Mouse (Mus musculus): ENCODE results near the gene Kxd1.

Kxd1 gene

DNA sequence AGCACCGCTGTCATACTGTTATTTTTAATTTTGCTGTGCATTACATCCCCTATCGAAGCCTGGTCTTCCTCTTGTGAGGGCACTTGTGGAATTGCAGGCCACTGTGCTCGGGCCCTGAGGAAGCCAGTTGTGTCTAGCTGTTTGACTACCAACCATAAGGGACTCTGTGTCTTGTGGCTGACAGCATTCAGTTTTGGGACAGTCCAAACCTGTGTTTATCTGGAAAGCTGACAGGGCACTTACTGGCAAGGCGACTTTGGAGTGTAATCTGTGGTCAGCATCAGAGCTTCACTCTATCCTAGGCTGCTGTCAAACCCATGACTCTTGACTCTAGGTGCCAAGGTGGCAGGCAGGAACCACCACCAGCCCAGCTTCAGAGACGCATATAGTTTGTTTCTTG lies 13.3 kb upstream of the Kxd1 start:
- 56% methylated on average over 5 of the region's 5 CpGs for WGBS

DNA sequence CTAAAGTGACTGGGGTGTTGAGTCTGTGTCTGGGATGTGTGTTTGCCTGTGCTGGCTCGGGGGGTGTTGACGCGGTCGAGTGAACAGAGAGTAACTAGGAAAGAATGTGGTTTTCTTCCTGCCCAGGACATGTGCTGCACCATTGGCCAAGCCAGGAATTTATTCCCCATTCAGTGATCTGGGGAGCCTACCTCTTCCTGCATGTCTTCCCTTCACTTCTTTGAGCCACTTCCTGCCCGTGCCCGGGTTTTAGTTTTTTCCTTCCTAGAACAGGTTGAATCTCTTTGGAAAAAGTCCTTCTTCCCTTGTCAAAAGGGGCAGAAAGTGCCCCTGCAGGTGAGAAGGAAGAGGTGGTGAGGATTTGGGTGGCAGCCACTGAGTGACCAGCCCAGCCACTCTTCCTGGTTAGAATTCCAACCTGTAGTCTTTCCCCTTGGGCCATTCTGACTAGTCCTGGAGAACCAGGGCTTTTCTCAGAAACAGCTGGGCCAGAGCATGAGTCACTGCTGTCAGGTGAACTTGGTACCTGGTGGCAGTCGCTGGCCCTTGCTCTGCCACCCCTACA lies 12.8 kb upstream of the Kxd1 start:
- WGBS: 22% methylated on average over 7 of the region's 7 CpGs

DNA sequence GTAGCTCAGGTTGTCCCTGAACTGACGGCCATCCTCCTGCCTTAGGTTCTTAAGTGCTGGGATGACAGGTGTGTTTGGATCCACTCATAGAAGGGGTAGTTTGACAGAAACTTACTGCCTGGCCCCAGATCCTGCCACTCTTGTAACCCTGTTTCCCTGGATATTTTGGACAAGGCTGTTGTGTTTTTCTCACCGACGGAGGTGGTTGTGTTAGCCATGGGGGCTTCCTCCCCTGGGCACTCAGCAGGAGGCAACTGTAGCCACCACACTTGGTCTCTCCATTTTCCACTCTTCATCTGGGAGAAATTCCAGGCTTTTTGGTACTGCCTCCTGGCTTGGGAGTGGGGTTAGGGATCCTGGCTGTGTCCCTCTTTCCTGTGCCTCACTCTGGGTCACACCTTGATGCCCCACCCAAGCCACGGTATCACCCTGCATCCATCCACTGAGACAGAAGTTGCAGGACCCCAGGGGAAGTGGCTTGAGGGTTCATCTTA lies 12.3 kb upstream of the Kxd1 start:
- WGBS: 5% methylated on average over 4 of the region's 4 CpGs

DNA sequence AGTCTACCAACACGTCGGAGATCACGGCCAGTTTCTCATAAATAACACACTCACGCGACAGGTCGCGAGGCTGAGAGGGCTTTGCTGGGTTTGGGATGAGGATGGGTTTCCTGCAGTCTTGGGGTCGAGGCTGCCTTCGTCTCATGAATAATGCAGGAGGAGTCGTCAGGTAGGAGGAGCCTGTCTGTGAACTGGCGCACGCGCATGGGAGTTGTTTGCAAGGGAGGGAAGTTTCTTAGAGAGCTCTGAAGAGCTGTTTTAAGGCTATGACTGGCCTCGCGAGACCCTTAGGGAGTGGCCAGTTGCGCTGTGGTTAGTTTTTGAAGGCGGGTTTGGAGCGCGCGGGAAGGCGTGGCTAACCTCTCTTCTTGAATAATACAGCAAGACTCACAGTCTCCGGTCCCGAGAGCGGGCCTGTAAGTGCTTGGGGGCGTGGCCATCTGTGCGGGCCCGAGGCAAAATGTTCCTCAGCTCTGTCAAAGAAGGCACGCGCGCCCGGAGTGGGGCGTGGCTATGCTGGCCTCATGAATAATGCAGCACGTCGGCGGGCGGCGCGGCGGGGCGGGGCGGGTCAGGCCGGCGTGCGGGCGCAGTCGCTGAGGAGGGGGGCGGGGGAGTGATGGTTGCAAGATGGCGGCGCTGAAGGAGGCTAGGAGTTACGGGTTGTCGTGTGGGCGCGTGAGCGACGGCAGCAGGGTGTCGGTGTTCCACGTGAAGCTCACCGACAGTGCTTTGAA lies 11.5 kb upstream of the Kxd1 start, which contains the start of gene Ell:
Gene Ell, plus strand, starts transcription at position 381 of the 737 bp plus-strand sequence.
- WGBS: under 1% methylated on average over 58 of the region's 58 CpGs

DNA sequence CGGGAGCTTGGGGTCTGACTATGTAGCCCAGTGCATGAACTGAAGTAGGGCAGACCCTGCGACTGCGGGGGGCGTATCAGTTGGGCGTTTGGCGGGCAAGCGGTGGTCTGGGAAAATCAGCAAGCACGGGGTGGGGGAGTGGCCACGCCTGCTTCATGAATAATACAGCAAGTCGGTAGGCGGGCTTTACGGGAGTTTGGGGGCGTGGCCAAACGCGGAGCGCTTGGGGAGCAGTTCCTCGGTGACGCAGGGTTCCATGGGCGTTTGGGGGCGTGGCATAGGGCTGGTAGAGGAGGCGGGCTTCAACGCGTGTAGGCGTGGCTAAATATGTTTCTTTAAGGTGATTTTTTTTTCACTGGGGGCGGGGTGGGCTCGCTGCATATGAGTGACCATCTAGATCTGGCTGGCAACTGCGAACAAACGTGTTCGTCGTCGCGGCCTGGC lies 10.9 kb upstream of the Kxd1 start:
- WGBS: 1% methylated on average over 32 of the region's 32 CpGs

DNA sequence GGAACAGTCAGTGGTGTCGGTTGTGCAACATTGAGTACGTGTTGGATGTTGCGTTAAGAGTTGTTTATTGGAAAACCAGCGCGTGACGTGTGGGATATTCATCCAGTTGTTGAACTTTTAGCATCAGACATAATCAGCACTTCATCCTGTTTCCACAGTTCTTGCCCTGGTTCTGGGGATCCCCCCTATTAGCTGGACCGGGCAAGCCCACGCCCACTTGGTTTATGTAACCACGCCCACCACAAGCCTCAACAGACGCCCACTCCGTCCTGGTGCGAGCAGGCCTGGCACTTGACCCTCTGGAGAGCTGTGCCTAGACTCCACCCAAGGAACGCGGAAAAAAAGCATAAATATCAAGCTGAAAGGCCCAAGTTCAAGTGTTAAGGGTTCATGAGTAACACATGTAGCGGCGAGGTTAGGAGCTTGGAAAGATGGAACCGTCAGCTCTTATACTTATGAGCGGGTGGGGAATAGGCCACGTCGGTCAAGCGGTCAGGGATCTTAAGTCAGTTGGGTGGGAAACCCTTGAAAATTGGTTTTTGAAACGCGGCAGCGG lies 10.3 kb upstream of the Kxd1 start:
- WGBS: 13% methylated on average over 24 of the region's 24 CpGs

DNA sequence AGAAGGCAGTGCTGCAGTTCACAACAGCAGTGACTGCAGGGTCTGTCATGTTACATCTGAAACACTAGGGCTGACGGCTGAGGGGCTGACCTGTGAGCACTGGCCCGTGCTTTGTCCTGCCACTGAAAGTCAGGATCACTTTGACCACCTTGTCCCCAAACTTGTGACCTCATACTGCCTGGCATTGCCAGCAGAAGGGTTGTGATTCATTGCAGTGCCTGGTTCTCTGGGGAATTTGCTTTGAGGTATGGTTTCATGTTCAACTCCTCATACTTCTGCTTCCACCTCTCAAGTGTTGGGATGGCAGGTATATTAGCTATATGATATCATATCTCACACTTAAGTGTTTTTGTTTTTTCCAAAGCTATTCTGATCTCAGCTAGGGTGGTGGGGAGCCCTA lies 7.9 kb upstream of the Kxd1 start:
- 91% methylated on average over 2 of the region's 2 CpGs for WGBS

DNA sequence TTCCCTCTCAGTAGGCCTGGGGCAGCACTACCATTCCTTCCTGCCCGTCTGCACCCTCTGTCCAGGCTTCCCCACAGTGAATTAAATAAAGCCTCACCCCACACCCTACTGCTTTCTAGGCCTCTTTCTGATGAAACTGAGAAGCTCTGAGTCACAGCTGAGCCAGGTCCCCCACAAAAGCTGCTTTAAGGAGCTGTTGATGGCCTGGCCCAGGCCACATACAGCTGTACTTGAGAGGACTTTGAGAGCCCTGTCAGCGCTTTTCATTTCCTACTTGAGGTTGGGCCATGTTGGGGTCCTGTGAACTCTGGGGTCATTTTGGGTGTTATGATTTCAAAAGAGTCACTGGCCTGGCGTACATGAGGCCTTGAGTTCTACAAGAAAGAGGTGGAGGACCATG lies 7.5 kb upstream of the Kxd1 start:
- WGBS: 72% methylated on average over 3 of the region's 3 CpGs

DNA sequence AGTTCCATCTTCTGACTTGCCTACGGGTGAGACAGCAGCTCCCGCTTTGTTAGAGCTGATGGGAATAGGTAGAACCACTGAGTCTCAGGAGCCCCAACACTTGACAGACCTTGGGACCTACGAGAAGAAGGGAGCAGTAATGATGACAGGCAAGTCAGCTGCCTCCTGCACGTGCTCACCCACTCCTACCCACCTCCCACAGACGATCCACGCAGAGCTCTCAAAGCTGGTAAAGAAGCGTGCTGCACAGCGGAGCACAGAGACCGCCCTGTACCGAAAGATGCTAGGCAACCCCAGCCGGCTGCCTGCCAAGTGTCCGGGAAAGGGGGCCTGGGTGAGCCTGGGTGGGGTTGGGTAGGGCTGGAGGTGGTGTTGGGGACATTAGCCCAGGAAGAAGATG lies 6.5 kb upstream of the Kxd1 start:
- 69% methylated on average over 12 of the region's 12 CpGs for WGBS

DNA sequence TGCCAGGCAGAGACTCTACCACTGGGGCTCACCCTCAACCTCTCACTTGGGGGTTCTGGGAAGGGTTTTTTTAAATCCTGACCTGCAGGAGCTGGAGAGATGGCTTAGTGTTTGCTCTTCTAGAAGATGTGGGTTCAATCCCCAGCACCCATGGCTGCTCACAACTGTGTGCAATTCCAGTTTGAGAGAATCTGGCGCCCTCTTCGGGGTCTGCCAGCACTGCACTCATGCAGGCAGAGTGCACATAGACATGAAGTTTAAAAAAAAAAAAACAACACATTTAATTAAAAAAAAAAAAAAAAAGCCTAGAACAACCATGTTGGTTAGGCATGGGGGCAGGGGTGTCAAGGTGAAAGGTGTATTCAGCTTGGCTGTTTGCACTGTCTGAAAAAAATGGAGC lies 2.6 kb upstream of the Kxd1 start:
- WGBS: 91% methylated on average over 2 of the region's 2 CpGs

DNA sequence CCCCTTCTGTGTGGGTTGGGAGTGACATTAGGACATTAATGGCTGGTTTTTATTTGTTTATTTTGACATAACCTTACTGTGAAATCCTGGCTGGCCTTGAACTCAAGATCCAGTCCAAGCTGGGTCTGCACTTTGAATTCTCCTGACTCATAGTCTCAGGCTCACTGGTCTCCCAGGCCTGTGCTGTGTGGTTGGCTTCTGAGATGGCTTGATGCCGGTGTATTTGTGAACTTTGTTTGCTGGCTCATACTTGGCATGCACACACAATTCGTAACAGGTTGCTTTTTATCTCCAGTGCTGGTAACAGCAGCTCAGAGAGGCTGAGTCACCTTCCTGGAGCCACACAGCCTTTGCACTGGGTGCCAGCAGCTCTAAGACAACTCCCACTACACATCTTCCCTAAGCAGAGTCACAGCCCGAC lies 2.0 kb upstream of the Kxd1 start:
- WGBS: 63% methylated on average over 3 of the region's 3 CpGs

DNA sequence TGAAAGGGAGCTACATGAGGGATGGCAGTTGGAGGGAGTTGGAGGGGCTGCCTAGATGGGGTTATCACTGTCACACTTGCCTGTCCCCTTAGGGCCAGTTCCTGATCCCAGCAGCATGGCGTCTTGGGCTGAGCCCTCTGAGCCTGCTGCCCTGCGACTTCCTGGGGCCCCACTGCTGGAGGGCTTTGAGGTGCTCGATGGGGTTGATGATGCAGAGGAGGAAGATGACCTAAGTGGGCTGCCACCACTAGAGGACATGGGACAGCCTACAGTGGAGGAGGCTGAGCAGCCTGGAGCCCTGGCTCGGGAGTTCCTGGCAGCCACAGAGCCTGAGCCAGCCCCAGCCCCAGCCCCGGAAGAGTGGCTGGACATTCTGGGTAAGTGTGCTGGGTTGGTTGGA lies 1.5 kb upstream of the Kxd1 start:
- WGBS: 77% methylated on average over 5 of the region's 5 CpGs

DNA sequence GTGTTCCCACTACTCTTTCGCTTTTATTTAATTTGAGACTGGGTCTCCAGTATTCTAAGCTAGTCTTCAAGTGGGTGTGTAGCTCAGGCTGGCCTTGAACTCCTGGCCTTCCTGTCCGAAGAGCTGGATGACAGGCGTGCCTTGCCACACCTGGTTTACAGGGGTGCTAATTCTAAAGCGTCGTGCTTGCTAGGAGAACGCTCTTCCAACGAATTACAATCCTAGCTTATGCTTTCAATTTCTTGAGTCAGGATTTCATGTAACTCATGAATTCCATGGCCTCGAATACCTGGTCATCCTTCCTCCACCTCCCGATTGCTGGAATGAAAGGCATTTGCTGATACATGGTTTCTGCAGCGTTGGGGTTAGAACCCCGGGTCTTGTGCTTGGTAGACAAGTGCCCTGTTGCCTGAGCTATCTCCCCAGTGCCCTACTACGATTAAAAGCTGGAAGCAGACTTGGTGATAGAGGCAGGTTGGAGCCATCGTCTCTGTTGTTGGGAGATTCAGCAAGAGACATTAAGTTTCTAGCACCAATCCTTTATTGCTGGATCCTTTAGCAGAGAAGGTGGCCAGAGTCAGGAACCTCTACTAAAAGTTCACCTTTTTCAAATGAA lies 534 bp upstream of the Kxd1 start:
- WGBS: 18% methylated on average over 13 of the region's 13 CpGs

DNA sequence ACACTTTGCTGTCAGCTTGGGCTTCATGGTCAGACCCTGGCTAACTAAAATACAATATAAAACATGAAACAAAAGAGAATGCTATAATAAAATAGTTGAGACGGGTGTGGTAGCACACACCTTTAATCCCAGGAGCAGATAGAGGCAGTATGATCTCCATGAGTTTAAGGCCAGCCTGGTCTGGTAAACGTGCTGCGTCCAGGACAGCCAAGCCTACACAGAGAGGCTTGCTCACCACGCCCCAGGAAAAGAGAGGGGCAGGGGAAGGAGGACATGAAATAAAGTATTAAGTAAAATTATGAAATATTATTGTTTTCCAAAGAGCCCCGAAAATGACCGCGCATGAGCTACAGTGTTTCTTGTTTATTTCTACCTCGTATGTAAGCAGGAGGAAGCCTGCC lies 645 bp downstream of the Kxd1 start:
- 3% methylated on average over 8 of the region's 8 CpGs for WGBS

DNA sequence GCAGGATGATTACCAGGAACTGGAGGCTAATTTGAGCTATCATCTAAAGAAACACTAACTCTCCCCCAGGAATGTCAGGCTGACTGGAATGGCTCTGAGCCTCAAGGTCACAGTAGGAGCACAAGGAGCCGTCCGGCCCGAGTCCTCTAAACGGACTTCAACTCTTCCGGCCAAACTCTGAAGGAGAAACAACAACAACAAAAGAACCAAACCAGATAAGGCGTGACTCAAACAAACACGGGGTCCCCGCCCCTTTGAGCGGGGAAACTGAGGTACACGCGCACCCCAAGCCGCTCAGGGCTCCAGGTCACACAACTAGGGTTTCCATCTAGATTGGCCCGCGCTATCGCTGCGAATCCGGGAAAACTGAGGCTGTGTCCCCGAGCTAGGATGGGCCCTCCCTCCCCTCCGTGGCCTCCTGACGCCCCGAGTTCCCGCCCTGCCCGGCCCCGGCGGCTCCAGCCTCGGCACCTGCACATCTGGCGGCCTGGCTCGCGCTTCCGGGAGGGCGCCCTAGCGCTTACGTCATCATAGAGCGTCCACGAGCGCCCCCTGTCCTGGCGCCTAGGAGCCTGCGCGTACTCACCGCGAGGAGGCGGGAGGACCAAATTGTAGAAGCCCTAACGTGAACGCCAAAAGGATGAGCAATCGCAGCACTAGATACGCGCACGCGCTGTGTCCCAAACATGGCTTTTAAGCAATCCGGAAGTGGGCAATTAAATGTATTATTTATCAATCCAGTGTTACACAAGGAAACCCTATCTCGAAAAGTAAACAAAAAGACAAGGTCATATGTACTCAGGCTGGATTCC lies 5.0 kb downstream of the Kxd1 start:
- WGBS: under 1% methylated on average over 51 of the region's 51 CpGs

DNA sequence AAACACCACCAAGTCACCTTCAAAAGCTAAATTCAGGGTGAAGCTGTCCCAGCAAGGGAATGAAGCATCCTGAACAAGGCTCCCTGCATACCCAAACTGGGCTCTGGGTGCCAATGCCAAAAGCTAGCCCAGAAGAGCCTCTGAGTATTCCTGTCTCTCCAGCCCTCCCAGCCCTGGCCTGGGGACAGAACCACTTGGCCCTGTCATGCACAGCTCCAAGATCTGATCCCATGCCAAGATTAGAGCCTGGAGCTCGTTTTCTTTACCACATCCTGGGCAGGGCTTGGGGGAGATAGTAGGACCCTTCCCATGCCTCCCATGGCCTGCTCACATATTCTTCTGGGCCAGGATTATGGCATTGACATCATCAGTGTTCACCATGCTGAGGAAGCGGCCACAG lies 8.2 kb downstream of the Kxd1 start:
- WGBS: 61% methylated on average over 2 of the region's 2 CpGs

DNA sequence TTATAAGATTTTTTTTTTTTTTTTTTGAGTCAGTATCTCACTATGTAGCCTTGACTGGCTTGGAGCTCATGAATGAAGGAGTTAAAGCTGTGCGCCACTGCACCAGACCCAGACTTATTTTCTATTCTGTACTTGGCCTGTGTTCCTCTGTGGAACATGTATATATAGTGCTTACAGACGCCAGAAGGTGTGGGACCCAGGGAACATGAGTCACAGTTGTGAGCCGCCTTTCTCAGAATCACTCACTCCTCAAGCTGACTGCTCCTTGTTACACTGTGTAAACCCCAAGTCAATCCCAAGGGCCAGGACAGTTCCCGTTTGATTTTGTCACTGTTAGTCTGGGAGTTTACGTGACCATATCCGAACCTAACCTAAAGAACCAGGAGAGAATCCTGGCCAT lies 8.7 kb downstream of the Kxd1 start:
- WGBS: 65% methylated on average over 6 of the region's 6 CpGs

DNA sequence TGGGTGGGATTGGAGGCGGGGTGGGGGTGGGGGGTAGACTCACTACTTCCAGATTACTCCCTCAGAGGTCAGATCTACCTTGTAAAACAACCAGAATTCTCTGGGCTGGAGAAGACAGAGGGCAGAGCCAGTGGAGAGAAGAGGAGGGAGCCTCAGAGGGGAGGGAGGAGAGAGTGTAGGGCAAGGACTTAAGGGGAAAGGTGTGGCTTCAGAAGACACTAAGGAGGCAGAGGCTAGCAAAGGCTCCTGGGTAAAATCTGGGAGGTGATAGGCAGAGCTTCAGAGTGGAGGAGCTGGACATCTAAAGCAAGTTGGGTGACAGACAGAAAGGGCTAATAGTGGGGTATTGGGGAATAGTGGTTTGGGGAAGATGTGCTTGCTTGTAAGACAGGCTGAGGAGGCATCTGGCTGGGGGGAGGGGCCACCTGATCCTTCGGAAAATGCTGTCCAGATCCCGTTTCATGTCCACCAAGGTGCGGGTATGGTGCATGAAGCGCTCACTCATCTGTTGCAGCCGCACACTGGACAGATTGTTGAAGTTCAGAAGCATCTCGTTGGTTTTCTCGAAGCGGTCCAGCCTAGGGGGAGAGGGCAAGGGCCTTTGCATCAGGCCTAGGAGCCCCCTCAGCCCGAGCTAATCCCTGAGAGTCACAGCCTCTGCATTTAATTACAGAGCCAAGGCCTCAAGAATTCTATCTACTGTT lies 9.7 kb downstream of the Kxd1 start:
- WGBS: 74% methylated on average over 10 of the region's 10 CpGs

DNA sequence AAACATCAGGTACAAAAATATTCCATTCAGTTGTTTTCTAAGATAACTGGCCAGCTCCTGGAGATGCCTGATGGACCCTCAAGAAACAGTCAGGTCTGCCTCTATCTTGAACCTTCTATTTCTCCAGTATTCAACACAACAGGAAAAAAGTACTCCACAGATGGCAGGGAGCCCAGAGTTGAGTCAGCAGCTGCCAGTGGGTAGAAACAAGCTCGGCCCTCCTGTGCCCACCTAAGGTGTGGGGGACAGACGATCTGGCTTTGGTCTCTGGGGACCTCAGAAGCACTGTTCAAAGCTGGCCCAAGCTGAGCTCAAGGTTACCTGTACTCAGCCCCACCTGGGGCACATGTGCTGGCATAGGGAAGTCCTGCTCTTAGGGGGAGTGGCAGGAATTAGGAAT lies 14.3 kb downstream of the Kxd1 start:
- 5% methylated on average over 2 of the region's 2 CpGs for WGBS

DNA sequence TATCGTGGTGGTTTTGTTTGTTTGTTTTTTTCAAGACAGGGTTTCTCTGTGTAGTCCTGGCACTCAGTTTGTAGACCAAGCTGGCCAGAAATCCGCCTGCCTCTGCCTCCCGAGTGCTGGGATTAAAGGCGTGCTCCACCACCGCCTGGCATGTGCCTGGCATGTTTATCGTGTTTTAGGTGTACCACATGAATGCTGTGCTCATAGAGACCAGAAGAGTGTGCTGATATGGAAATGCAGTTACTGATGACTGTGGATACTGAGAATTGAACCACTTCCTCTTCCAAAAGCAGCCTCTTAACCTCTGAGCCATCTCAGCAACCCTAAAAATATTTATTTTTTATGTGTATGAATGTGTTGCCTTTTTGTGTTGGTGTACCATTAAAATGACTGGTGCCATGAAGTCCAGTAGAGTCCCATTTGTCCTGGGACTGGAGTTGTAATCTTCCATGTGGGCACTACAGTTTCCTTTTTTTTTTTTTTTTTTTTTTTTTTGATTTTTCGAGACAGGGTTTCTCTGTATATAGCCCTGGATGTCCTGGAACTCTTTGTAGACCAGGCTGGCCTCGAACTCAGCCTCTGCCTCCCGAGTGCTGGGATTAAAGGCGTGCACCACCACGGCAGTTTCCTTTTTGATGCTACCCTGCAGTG lies 15.4 kb downstream of the Kxd1 start:
- 92% methylated on average over 11 of the region's 11 CpGs for WGBS

DNA sequence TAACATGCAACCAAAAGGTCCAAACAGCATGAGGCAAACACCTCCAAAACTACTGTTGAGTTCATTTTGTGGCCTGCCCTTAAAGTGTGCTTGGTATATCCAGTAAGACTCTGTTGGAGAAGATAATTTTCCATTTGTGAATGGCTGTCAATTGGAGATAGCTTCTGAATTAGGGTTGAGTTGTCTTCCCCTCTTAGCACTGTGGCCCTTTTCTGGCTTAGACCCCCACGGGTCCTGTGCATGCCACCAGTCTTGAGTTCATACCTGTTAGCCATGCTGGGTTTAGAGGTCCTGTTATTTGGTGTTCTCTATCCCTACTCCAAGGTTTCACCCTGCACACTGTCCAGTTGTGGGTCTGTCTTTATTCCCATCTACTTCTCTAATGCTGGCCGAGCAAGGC lies 16.0 kb downstream of the Kxd1 start:
- WGBS: 93% methylated on average over 2 of the region's 2 CpGs

All from cerebral cortex, adult 2 months (tissue).